Mouse (Mus musculus) C2C12 (cell line): Measurements from ENCODE around the gene Cox7b2.
"Not testable (repeated sequence)": the region's sequence is repeated elsewhere in the genome, so short reads cannot be mapped to it uniquely, and the experiment has no call there.

Experiments
- CEBPB ChIP-seq: IDR thresholded peaks from one replicate; pipeline ENCODE4 v1.6.1; 2011; ENCODE audit warnings: low read depth, mild to moderate bottlenecking, control low read depth, moderate library complexity
- CTCF ChIP-seq: IDR thresholded peaks from one replicate; pipeline ENCODE4 v1.5.1; 2011; ENCODE audit not compliant: control insufficient read depth, insufficient read depth, insufficient read length
- FOSL1 ChIP-seq: IDR thresholded peaks from one replicate; pipeline ENCODE4 v1.8.0; 2011; ENCODE audit warnings: mild to moderate bottlenecking, low read length; ENCODE audit not compliant: poor library complexity, insufficient read depth, severe bottlenecking
- MAX ChIP-seq: IDR thresholded peaks from one replicate; pipeline ENCODE4 v1.6.1; 2011; ENCODE audit warnings: mild to moderate bottlenecking, control low read depth
- MYOD1 ChIP-seq: IDR thresholded peaks from one replicate; pipeline ENCODE4 v1.6.1; 2011; ENCODE audit warnings: low read depth; ENCODE audit not compliant: control insufficient read depth, insufficient read length
- MYOG ChIP-seq: IDR thresholded peaks from one replicate; pipeline ENCODE4 v1.6.1; 2011; ENCODE audit not compliant: control insufficient read depth, insufficient read length; ENCODE audit errors: extremely low read depth
- USF1 ChIP-seq: IDR thresholded peaks from one replicate; pipeline ENCODE4 v1.6.1; 2011; ENCODE audit warnings: low read depth, mild to moderate bottlenecking, control low read depth, moderate library complexity

GRCm38 (mm10) chr5:71525486-71525885, 22.5 kb downstream of the Cox7b2 start:
- TF ChIP-seq CTCF, MAX, MYOG, MYOD1, USF1, CEBPB, FOSL1: not testable (repeated sequence)
